In genomic region chr7:101650565-101650964, GRCm38 (mm10) we compare ENCODE assay signal across 8 mouse cellular contexts. TPM values are rescaled to one million over a fixed set of nuclear protein-coding genes. Genes with fewer than 3 reads are reported as not detected.
DNase-seq lines count a peak whose midpoint lies in the region; ATAC-seq and TF ChIP-seq lines count a peak whose summit lies in the region.

No protein-coding gene starts in this region.

- no peak overlapping the region for H3K4me3 ChIP-seq in kidney, postnatal 0 days (replicated peaks; ENCODE audit: low read depth, low read length)
- H3K4me3 ChIP-seq in kidney, embryonic 14.5 days (ENCODE audit: low read length) = no peak overlapping the region
- H3K4me3 ChIP-seq in heart, embryonic 11.5 days (ENCODE audit: low read depth, low read length) = no peak overlapping the region

- WGBS in kidney, postnatal 0 days = 37% methylated on average over 3 of the region's 3 CpGs
- 32% methylated on average over 3 of the region's 3 CpGs for WGBS in kidney, embryonic 14.5 days
- WGBS in heart, embryonic 11.5 days (ENCODE audit: insufficient replicate concordance) = 37% methylated on average over 3 of the region's 3 CpGs

- H3K27ac ChIP-seq in kidney, postnatal 0 days = no peak overlapping the region
- no peak overlapping the region for H3K27ac ChIP-seq in kidney, embryonic 14.5 days (ENCODE audit: low read depth, low read length)
- H3K27ac ChIP-seq in heart, embryonic 11.5 days (ENCODE audit: low read depth, low read length) = no peak overlapping the region

- no peaks in the 10 kb centered on the region for H3K9me3 ChIP-seq in kidney, postnatal 0 days (replicated peaks; ENCODE audit: low read length)
- H3K9me3 ChIP-seq in kidney, embryonic 14.5 days (ENCODE audit: control insufficient read depth, low read length) = no peaks in the 10 kb centered on the region
- no peaks in the 10 kb centered on the region for H3K9me3 ChIP-seq in heart, embryonic 11.5 days (replicated peaks; ENCODE audit: control insufficient read depth, low read length)

- H3K9ac ChIP-seq in kidney, postnatal 0 days (ENCODE audit: low read depth, low read length) = no peak overlapping the region
- H3K9ac ChIP-seq in kidney, embryonic 14.5 days (ENCODE audit: low read depth, low read length) = no peak overlapping the region
- no peak overlapping the region for H3K9ac ChIP-seq in heart, embryonic 11.5 days (ENCODE audit: low read depth, low read length)

- H3K4me2 ChIP-seq in kidney, postnatal 0 days (ENCODE audit: low read length) = no peak overlapping the region
- H3K4me2 ChIP-seq in kidney, embryonic 14.5 days (replicated peaks; ENCODE audit: low read depth, low read length) = no peak overlapping the region
- no peak overlapping the region for H3K4me2 ChIP-seq in heart, embryonic 11.5 days

- H3K36me3 ChIP-seq in kidney, postnatal 0 days (ENCODE audit: insufficient read depth, low read length) = no peaks in the 10 kb centered on the region
- H3K36me3 ChIP-seq in kidney, embryonic 14.5 days (ENCODE audit: control insufficient read depth, insufficient read depth, low read length) = no peaks in the 10 kb centered on the region
- H3K36me3 ChIP-seq in heart, embryonic 11.5 days (ENCODE audit: control insufficient read depth, insufficient read depth, low read length) = no peaks in the 10 kb centered on the region

- no peaks in the 10 kb centered on the region for H3K27me3 ChIP-seq in kidney, postnatal 0 days (ENCODE audit: insufficient read depth, low read length)
- no peaks in the 10 kb centered on the region for H3K27me3 ChIP-seq in kidney, embryonic 14.5 days (ENCODE audit: control insufficient read depth, insufficient read depth, low read length)
- no peaks in the 10 kb centered on the region for H3K27me3 ChIP-seq in heart, embryonic 11.5 days (ENCODE audit: control insufficient read depth, insufficient read depth, low read length)

- ATAC-seq in kidney, postnatal 0 days (replicated peaks; ENCODE audit: low FRiP score, low read depth) = no peak
- no peak for ATAC-seq in kidney, embryonic 14.5 days (ENCODE audit: low FRiP score, low TSS enrichment)
- no peak for ATAC-seq in heart, embryonic 11.5 days (replicated peaks; ENCODE audit: insufficient number of reproducible peaks, low FRiP score, low TSS enrichment)

- peak; percentile 72 for TF ChIP-seq CTCF in kidney, postnatal 0 days (IDR thresholded peaks at IDR 0.05; ENCODE audit: low read depth)

- peak; percentile 43 for DNase-seq in kidney, postnatal 0 days (ENCODE audit: low spot score)
- DNase-seq in thymus, postnatal 0 days (ENCODE audit: low spot score) = peak; percentile 55
- DNase-seq in thymus, adult 18-20 months = no peak
- peak; percentile 48 for DNase-seq in embryo, embryonic 10 days (ENCODE audit: low spot score)
- peak; percentile 28 for DNase-seq in thymus, postnatal 25 days
- no peak for DNase-seq in urinary bladder, postnatal 36 days (ENCODE audit: low spot score in 2 of 2)

- no peaks in the 10 kb centered on the region for H3K4me1 ChIP-seq in kidney, postnatal 0 days (replicated peaks; ENCODE audit: insufficient read depth, low read length)
- H3K4me1 ChIP-seq in kidney, embryonic 14.5 days (ENCODE audit: control insufficient read depth, insufficient read depth, low read length) = no peaks in the 10 kb centered on the region
- H3K4me1 ChIP-seq in heart, embryonic 11.5 days (ENCODE audit: control insufficient read depth, insufficient read depth, low read length) = no peaks in the 10 kb centered on the region

RNA-seq across cellular contexts. Expression of gene Clpb, which starts 12.9 kb away (rescaled TPM):
- polyA plus RNA-seq in kidney, postnatal 0 days (2015; fragmentation: Nextera tagmentation; extraction: Ambion mirVana) = 34.6 and 39.0 TPM in 2 replicates
- 30.7 and 54.9 TPM in 2 replicates for polyA plus RNA-seq in kidney, embryonic 14.5 days (2014; fragmentation: Nextera tagmentation; extraction: Ambion mirVana)
- 30.5 and 33.4 TPM in 2 replicates for polyA plus RNA-seq in thymus, postnatal 0 days (2015; fragmentation: Nextera tagmentation; extraction: Ambion mirVana)
- polyA plus RNA-seq in heart, embryonic 11.5 days (2014; fragmentation: Nextera tagmentation; extraction: Ambion mirVana) = 36.1 and 47.0 TPM in 2 replicates

Comparison
In these comparisons a context has a peak if more than half of its experiments do, and no peak if none do; other contexts are left out.
1. DNase-seq: peak in kidney, postnatal 0 days (single experiment), thymus, postnatal 0 days (single experiment), embryo, embryonic 10 days (single experiment) and thymus, postnatal 25 days (single experiment); none in thymus, adult 18-20 months (0 of 2) and urinary bladder, postnatal 36 days (0 of 2).